Mouse (Mus musculus) liver, embryonic 16.5 days (tissue): ENCODE measurements around the gene D430041D05Rik. TPM values are rescaled to one million over a fixed set of nuclear protein-coding genes. Genes with fewer than 3 reads are reported as not detected.

Experiments
- ATAC-seq: fragments of 200-750 bp; cut with Nextera tagmentation; 2 replicates; pipeline ENCODE4 v1.8.0; 2017; ENCODE audit warnings: low read depth, mild to moderate bottlenecking, moderate number of reproducible peaks, moderate library complexity
- H3K27ac ChIP-seq: fragments of 300-500 bp; sonication (generic); 2 replicates; pipeline ENCODE4 v1.5.1; 2014; ENCODE audit warnings: mild to moderate bottlenecking, low read length
- H3K27me3 ChIP-seq: fragments of 300-500 bp; sonication (generic); 2 replicates; pipeline ENCODE4 v1.6.1; 2014; ENCODE audit warnings: low read depth, low read length, mixed read lengths; ENCODE audit not compliant: control insufficient read depth, insufficient read depth
- H3K36me3 ChIP-seq: fragments of 300-500 bp; sonication (generic); 2 replicates; pipeline ENCODE4 v1.6.1; 2014; ENCODE audit warnings: mild to moderate bottlenecking; ENCODE audit not compliant: control insufficient read depth, insufficient read depth
- H3K4me1 ChIP-seq: fragments of 300-500 bp; sonication (generic); 2 replicates; pipeline ENCODE4 v1.6.1; 2014; ENCODE audit warnings: low read depth, low read length, mixed read lengths; ENCODE audit not compliant: control insufficient read depth
- H3K4me2 ChIP-seq: fragments of 300-500 bp; sonication (generic); 2 replicates; pipeline ENCODE4 v1.6.1; 2014; ENCODE audit warnings: low read depth, low read length, mixed read lengths
- H3K4me3 ChIP-seq: fragments of 300-500 bp; sonication (generic); 2 replicates; pipeline ENCODE4 v1.5.1; 2014; ENCODE audit warnings: low read depth, mild to moderate bottlenecking, low read length
- H3K9ac ChIP-seq: fragments of 300-500 bp; sonication (generic); 2 replicates; pipeline ENCODE4 v1.6.1; 2014; ENCODE audit warnings: low read depth, low read length
- H3K9me3 ChIP-seq: fragments of 300-500 bp; sonication (generic); replicated peaks from 2 replicates; pipeline ENCODE4 v1.6.1; 2016; ENCODE audit warnings: low read length; ENCODE audit not compliant: control insufficient read depth
- WGBS: fragments of 180-500 bp; shearing (Covaris S2); extraction: QIAGEN DNeasy Blood & Tissue Kit; methylation state at CpG from one replicate; pipeline ENCODE4 v1.1.7; 2014; ENCODE audit not compliant: insufficient replicate concordance; 5-methylcytosine and 5-hydroxymethylcytosine counted together
- polyA plus RNA-seq: library from polyadenylated mRNA; unstranded; fragments of >200 nt; fragmentation: Nextera tagmentation; extraction: Ambion mirVana; gene quantifications from 2 replicates; pipeline ENCODE4 v1.2.1, GENCODE M21; 2015

The D430041D05Rik gene
- polyA plus RNA-seq, 1 experiment from 2014 or later: not detected

DNA sequence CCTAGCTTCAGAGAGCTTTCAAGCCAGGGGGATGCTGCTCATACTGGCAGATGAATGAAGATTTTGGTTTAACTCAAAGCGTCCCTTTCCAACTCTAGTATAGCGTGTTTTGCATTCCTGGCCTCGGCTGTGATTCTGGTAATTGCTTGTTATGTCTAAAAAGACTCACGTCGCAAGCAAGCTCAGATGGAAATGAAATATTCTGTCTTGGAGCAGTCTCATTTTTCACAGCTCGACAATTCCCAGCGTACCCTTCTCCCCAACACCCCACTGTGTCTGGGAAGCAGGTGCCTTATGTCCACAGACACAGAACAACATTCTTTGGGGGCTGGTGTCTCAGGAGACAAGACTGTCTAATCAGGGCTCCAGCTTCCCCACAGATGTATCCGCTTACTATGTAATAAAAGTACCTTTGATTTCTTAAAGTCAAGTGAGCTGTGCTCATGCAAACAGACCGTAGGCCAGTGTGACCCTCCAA, 192.2 kb downstream of the D430041D05Rik start:
- H3K36me3 ChIP-seq: no peaks in the 10 kb centered on the region
- no peaks in the 10 kb centered on the region for H3K27me3 ChIP-seq
- H3K4me3 ChIP-seq: no peak overlapping the region
- H3K9me3 ChIP-seq: no peaks in the 10 kb centered on the region
- no peak overlapping the region for H3K4me2 ChIP-seq
- no peaks in the 10 kb centered on the region for H3K4me1 ChIP-seq
- ATAC-seq: no peak
- H3K9ac ChIP-seq: no peak overlapping the region
- WGBS: 65% methylated on average over 9 of the region's 9 CpGs
- no peak overlapping the region for H3K27ac ChIP-seq

DNA sequence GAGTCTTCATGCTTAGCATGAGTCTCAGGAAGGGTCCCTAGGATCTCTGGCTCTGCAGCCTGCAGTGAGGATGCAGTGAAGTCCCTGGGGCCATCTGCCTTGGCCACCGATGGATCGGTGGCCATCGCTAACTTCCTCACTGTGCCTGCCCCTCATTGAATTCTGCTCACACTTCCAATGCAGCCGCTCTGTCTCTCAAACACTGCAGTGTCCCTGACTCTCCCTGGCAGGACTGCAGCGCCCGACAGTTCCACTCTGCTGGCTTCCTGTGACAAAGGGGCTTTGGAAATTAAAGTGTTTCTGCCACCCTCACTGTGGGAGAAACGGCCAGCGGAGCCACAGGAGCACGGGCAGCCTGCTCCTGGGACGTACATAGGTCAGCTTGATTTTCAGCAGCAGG, 192.7 kb downstream of the D430041D05Rik start:
- Histone ChIP-seq H3K36me3 (no peaks in the 10 kb centered on the region), H3K27me3 (no peaks in the 10 kb centered on the region), H3K9ac (no peak overlapping the region), H3K4me2 (no peak overlapping the region), H3K9me3 (no peaks in the 10 kb centered on the region), H3K27ac (no peak overlapping the region), H3K4me1 (no peaks in the 10 kb centered on the region), H3K4me3 (no peak overlapping the region)
- ATAC-seq: no peak
- 60% methylated on average over 10 of the region's 10 CpGs for WGBS

DNA sequence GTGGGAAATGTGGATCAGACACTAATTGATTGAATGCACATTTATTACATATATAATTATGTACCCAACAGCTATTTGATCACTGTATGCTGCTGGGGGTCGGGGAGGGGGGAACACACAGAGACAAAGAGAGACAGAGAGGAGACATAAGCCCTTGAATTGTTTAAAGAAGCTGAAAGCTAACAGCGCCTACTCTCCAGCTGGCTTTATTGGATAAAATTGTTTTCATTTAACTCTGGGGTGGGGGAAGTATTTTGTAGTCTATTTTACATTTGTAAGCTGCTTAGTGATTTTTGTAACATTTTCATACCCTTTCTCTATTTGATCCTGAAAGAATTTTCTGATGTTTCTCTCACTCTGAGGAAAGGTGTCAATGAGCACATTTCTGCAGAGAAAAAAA, 201.4 kb downstream of the D430041D05Rik start:
- H3K9ac ChIP-seq: no peak overlapping the region
- H3K4me1 ChIP-seq: no peaks in the 10 kb centered on the region
- H3K27ac ChIP-seq: no peak overlapping the region
- H3K9me3 ChIP-seq: no peaks in the 10 kb centered on the region
- no peak for ATAC-seq
- H3K4me3 ChIP-seq: no peak overlapping the region
- 53% methylated on average over 2 of the region's 2 CpGs for WGBS
- no peaks in the 10 kb centered on the region for H3K36me3 ChIP-seq
- H3K27me3 ChIP-seq: no peaks in the 10 kb centered on the region
- no peak overlapping the region for H3K4me2 ChIP-seq

DNA sequence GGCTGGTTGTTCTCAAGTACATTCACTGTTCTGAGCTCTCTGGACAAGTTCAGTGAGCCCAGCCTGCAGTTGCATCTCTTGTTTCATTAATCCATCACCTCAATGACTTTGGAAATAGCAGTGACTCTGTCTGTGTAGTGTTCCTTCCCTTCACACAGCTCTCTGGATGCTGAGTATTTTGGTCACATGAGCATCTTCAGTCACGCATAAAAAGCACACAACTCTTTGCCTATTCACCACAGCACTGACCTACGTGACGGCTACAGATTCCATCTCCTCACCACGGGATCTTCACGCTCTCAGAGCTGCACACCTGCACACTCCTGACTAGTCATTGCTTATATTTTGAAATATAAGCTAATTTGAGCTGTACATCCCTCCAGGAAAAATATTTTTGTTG, 202.4 kb downstream of the D430041D05Rik start:
- no peaks in the 10 kb centered on the region for H3K27me3 ChIP-seq
- H3K4me2 ChIP-seq: no peak overlapping the region
- no peak overlapping the region for H3K4me3 ChIP-seq
- no peak overlapping the region for H3K9ac ChIP-seq
- WGBS: 50% methylated on average over 5 of the region's 5 CpGs
- H3K36me3 ChIP-seq: no peaks in the 10 kb centered on the region
- no peak for ATAC-seq
- no peaks in the 10 kb centered on the region for H3K9me3 ChIP-seq
- no peak overlapping the region for H3K27ac ChIP-seq
- no peaks in the 10 kb centered on the region for H3K4me1 ChIP-seq

DNA sequence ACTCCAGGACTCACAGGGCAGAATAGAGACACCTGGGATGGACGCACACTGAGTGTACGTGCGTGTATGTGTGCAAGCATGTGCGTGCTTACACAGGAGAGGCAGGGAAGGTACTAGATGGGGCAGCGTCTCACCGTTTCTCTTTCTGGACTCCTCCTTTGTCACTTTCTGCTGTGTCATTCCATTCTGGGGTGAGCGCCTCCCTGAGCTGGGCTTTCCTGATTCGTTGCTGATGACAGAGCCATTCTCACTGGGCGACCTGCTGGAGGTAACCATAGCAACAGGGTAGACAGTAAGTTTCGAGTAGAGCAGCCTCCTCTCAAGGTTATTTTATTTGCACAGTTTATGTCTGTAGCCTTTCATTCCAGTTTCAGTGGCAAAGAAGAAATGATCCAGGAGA, 202.9 kb downstream of the D430041D05Rik start:
- no peak for ATAC-seq
- Histone ChIP-seq H3K4me3 (no peak overlapping the region), H3K36me3 (no peaks in the 10 kb centered on the region), H3K27me3 (no peaks in the 10 kb centered on the region), H3K4me2 (no peak overlapping the region), H3K27ac (no peak overlapping the region), H3K4me1 (no peaks in the 10 kb centered on the region), H3K9me3 (no peaks in the 10 kb centered on the region), H3K9ac (no peak overlapping the region)
- WGBS: 29% methylated on average over 10 of the region's 10 CpGs

DNA sequence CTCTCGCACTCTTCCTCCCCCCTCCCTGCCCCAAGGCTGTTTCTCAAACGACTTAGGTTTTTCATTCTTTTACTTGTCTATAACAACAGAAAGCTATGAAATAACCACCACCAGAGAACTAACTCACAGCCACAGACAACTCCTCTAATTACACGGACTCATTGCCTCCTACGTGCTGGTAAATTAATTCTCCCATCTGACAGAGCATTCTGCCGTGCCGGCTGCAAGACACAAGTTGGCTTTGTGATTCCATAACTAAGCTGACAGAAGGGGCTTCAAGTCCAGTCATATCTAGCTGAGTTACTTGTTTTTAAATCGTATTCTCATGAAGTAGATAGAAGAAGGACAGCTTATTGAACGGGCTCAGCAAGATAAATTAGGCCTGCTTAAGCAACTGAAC, 205.2 kb downstream of the D430041D05Rik start:
- ATAC-seq: no peak
- no peak overlapping the region for H3K4me2 ChIP-seq
- H3K4me1 ChIP-seq: no peaks in the 10 kb centered on the region
- H3K36me3 ChIP-seq: no peaks in the 10 kb centered on the region
- no peak overlapping the region for H3K9ac ChIP-seq
- no peaks in the 10 kb centered on the region for H3K27me3 ChIP-seq
- no peak overlapping the region for H3K27ac ChIP-seq
- H3K9me3 ChIP-seq: no peaks in the 10 kb centered on the region
- WGBS: 63% methylated on average over 8 of the region's 8 CpGs
- H3K4me3 ChIP-seq: no peak overlapping the region

DNA sequence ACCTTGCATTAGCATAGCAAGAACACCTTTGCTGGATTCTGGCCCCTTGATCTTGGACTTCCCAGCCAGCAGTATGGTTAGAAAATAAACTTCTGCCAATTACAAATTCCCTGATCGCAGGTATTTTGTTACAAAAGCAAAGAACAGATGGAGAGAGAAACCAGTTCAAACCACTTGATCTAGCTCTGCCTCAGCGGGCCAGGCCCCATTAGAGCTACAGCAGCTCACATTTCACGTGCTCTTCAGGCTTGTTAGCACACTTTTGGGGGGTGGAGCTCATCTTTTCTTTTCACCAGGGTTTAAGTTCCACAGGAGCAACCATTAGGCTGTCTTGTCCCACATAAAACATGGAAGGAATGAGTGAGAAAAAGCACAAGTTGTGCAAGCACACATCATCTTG, 210.6 kb downstream of the D430041D05Rik start:
- ATAC-seq: no peak
- no peak overlapping the region for H3K9ac ChIP-seq
- no peaks in the 10 kb centered on the region for H3K27me3 ChIP-seq
- no peaks in the 10 kb centered on the region for H3K4me1 ChIP-seq
- 36% methylated on average over 3 of the region's 3 CpGs for WGBS
- H3K9me3 ChIP-seq: no peaks in the 10 kb centered on the region
- H3K4me2 ChIP-seq: no peak overlapping the region
- no peaks in the 10 kb centered on the region for H3K36me3 ChIP-seq
- H3K4me3 ChIP-seq: no peak overlapping the region
- H3K27ac ChIP-seq: no peak overlapping the region

DNA sequence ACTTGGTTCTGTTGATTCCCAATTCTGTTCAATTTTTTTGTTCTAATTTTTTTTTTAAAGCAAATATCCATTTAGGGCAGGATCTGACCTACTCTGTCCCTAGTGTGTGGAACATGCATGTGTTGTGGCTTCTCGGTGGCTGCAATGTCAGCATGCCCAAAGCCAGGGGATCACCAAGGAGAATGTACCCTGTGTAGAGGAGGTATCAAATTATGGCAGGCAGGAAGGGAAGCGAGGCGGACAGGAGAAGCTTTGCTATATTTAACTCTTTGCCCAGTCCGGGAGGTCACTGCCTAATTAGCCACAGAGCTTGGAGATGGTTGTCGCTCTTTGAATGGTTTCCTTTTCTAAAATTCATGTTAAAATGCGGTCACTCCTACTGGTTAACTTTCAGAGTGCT, 212.6 kb downstream of the D430041D05Rik start:
- Histone ChIP-seq H3K4me1 (no peaks in the 10 kb centered on the region), H3K4me2 (no peak overlapping the region), H3K36me3 (no peaks in the 10 kb centered on the region), H3K9ac (no peak overlapping the region), H3K27me3 (no peaks in the 10 kb centered on the region), H3K4me3 (no peak overlapping the region), H3K9me3 (no peaks in the 10 kb centered on the region), H3K27ac (no peak overlapping the region)
- WGBS: 71% methylated on average over 6 of the region's 6 CpGs
- ATAC-seq: no peak

DNA sequence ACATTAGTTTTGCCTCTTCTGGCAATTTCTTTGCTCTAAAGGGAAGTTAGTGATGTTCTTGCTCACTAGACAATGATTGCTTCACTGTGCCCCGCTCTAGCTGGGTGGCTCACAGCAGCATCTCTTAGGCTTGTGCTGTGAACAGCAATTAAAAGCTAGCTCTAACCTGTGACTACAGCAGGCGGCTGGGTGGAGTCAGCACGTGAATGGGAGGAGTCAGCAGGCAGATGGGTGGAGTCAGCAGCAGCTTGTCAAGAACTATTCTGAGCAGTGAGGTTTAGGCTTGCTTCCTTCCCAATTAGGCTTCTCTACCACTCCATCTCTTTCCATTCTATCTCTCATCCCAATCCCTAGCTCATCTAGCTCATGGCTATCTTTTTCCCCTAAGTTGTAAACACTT, 213.5 kb downstream of the D430041D05Rik start:
- Histone ChIP-seq H3K9me3 (no peaks in the 10 kb centered on the region), H3K27me3 (no peaks in the 10 kb centered on the region), H3K4me3 (no peak overlapping the region), H3K4me1 (no peaks in the 10 kb centered on the region), H3K4me2 (no peak overlapping the region), H3K9ac (no peak overlapping the region), H3K27ac (no peak overlapping the region), H3K36me3 (no peaks in the 10 kb centered on the region)
- ATAC-seq: no peak
- WGBS: 23% methylated on average over 3 of the region's 3 CpGs
